Mouse (Mus musculus): ENCODE data around the gene Exoc7.
"Not testable (repeated sequence)": the region's sequence is repeated elsewhere in the genome, so short reads cannot be mapped to it uniquely, and the experiment has no call there.

Gene Exoc7

DNA sequence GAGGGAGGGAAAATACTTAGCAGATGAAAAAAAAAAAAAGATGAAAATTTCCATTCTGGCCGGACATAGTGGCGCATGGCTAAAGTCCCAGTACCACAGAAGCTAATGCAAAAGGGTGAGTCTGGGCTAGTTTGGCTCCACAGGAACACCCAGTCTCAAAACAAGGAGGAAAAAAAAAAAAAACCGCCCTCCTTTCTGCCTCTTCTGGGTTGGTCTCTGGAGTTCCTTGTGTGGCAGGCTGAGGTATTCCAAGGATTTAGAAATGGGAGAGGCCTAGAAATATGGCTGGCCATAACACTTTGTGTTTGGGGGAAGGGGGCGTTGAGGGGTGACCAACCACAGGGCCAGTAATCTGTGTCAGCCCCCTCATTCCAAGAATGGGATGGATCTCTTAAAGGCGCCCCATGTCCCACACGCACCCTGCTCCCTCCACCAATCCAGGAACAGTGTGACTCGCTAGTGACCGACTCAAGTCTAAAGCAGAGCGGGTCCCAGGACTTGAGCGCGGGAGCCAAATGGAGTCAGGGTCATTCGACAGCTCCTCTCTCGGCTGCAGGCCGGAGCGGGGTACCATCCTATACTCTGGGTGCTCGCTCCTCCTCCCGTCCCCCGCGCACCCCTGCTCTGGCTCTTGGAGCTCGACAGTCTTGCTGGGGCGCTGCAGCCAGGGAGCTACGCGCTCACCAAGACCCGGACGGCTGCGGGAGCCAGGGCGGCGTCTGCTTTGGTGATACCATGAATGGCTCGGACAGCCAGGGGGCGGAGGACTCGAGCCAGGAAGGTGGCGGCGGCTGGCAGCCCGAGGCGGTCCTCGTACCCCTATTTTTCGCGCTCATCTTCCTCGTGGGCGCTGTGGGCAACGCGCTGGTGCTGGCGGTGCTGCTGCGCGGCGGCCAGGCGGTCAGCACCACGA, 26.0 kb downstream of the Exoc7 start, which contains the start of gene Galr2:
TSS of gene Galr2 (plus strand) at position 189 of the 913 bp plus-strand sequence.
- DNase-seq (ENCODE audit: low read depth, low spot score) = no peak

GRCm38 (mm10) chr11:116277184-116277583, 29.8 kb downstream of the Exoc7 start:
- DNase-seq (ENCODE audit: low read depth, low spot score) = not testable (repeated sequence)

GRCm38 (mm10) chr11:116274045-116274666, 32.9 kb downstream of the Exoc7 start, which contains the start of gene Srp68:
Gene Srp68 (minus strand): TSS chr11:116274217.
- DNase-seq (ENCODE audit: low read depth, low spot score) = peak; percentile 96

- DNase-seq (ENCODE audit: low read depth, low spot score) = no peak
Observed at GRCm38 (mm10) chr11:116273469-116274044, 33.5 kb downstream of the Exoc7 start.

- no peak for DNase-seq (ENCODE audit: low read depth, low spot score)
Observed at GRCm38 (mm10) chr11:116272589-116273468, 34.2 kb downstream of the Exoc7 start.

DNA sequence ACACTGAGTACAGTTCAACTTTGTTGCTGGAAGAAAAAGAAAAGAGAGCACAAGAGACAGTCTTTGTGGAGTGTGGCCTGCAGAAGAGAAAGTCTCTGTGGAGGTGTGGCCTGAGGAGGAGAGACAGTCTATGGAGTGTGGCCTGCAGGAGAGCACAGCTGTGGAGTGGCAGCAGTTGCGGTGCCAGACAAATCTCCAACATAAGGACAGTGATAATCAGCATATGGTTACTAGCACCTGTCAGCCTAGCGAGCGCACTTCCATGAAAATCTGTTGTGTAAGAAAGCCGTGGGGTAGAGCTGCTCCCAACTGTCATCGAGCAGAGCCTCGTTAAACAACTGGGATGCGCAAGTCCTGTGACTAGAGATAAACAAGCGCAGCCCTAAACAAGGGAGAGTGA, 37.5 kb downstream of the Exoc7 start:
- no peak for DNase-seq (ENCODE audit: low read depth, low spot score)

GRCm38 (mm10) chr11:116268313-116268712, 38.7 kb downstream of the Exoc7 start:
- DNase-seq (ENCODE audit: low read depth, low spot score) = no peak

- no peak for DNase-seq (ENCODE audit: low read depth, low spot score)
Observed at GRCm38 (mm10) chr11:116267637-116268036, 39.4 kb downstream of the Exoc7 start.

GRCm38 (mm10) chr11:116265850-116266249, 41.2 kb downstream of the Exoc7 start:
- DNase-seq (ENCODE audit: low read depth, low spot score) = no peak

DNA sequence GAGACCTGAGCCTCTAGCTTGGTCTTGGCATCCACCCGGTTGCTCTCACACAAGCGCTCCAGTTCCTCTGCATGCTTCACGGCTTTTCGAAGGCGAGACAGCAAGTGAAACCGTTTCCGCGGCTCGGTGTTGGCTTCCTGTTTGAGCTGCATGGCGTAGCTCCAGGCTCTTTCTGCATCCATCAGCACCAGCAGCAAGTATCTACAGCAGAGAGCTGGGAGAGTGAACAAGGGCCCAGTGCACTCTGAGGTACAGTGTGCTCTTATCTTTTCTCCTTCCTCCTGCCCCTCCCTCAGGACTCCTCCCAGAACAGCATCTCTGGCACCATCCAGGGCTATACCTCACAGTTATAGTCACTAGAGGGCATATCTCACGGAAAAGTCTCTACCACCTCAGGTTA, 41.7 kb downstream of the Exoc7 start:
- DNase-seq (ENCODE audit: low read depth, low spot score) = no peak

GRCm38 (mm10) chr11:116260259-116260658, 46.8 kb downstream of the Exoc7 start:
- no peak for DNase-seq (ENCODE audit: low read depth, low spot score)

GRCm38 (mm10) chr11:116259461-116259860, 47.6 kb downstream of the Exoc7 start:
- no peak for DNase-seq (ENCODE audit: low read depth, low spot score)

GRCm38 (mm10) chr11:116255982-116256675, 50.9 kb downstream of the Exoc7 start:
- DNase-seq (ENCODE audit: low read depth, low spot score) = no peak

- no peak for DNase-seq (ENCODE audit: low read depth, low spot score)
Observed at GRCm38 (mm10) chr11:116255090-116255981, 51.7 kb downstream of the Exoc7 start.

DNA sequence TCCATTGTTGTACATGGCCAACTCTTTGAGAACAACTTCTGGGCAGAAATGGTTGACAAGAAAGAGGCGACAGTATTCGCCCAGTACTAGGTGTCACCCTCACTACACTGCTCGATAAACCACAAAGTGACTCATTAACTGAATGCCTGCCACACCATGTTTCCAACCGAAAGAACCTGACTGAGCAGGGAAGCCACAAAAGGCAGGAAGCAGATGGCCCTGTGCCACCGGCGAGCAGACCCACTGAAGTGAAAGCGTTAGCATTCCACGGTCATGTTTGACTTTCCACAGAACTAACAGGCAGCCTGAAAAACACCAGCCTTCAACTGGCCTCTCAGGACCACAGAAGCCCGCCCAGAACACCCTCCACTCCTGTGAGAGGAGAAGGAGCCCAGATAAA, 52.4 kb downstream of the Exoc7 start:
- DNase-seq (ENCODE audit: low read depth, low spot score) = no peak

DNA sequence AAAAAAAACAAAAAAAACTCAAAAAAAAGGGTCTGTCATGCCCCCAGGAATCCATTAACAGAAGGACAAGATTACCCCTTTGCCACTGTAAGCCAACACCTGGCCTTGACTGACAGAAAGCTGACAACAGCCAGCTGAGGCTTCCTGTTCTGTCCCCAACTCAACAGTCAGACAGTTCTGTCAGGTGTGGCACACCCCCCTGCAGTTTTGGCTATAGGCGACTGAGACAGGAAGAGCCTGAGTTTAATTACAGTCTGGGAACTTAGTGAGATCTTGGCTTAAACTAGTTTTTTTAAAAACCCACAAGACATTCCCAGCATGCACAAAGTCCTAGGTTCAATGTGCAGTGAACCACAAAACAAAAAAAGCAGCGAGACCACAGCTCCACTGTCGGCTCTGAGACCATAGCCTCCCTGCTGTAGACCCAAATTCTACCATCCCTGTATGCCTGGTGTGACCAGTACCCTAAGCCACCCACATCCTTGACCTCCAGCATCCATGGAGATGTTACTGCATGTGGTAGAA, 53.9 kb downstream of the Exoc7 start:
- no peak for DNase-seq (ENCODE audit: low read depth, low spot score)

GRCm38 (mm10) chr11:116250898-116251297, 56.1 kb downstream of the Exoc7 start:
- DNase-seq (ENCODE audit: low read depth, low spot score) = no peak

- no peak for DNase-seq (ENCODE audit: low read depth, low spot score)
Observed at GRCm38 (mm10) chr11:116247502-116248222, 59.4 kb downstream of the Exoc7 start.

- no peak for DNase-seq (ENCODE audit: low read depth, low spot score)
Observed at GRCm38 (mm10) chr11:116245616-116246015, 61.4 kb downstream of the Exoc7 start.

All from telencephalon, adult 2 months (tissue).